Mouse (Mus musculus): ENCODE data around the gene Ccdc188. TPM values are rescaled to one million over a fixed set of nuclear protein-coding genes. Genes with fewer than 3 reads are reported as not detected.
"Not testable (repeated sequence)": the region's sequence is repeated elsewhere in the genome, so short reads cannot be mapped to it uniquely, and the experiment has no call there.

Gene Ccdc188
- polyA plus RNA-seq, 1 experiment from 2014 or later, result 0.15 TPM

GRCm38 (mm10) chr16:18185715-18186449 lies 31.8 kb upstream of the Ccdc188 start:
- H3K27me3 ChIP-seq (replicated peaks), result no peaks in the 10 kb centered on the region; the same call in 1 of the 2 replicates
- no peak overlapping the region for H3K4me3 ChIP-seq
- WGBS, result 82% methylated on average over 8 of the region's 8 CpGs
- no peak for ATAC-seq (ENCODE audit: insufficient number of reproducible peaks, low FRiP score)
- H3K27ac ChIP-seq (ENCODE audit: poor library complexity, severe bottlenecking), result no peak overlapping the region
- no peak overlapping the region for H3K4me2 ChIP-seq
- H3K4me1 ChIP-seq (replicated peaks), result peaks cover 29% of the 10 kb centered on the region
- no peaks in the 10 kb centered on the region for H3K36me3 ChIP-seq
- H3K9ac ChIP-seq, result no peak overlapping the region
- H3K9me3 ChIP-seq (replicated peaks), result peaks cover 8% of the 10 kb centered on the region; the same call in 1 of the 2 replicates

DNA sequence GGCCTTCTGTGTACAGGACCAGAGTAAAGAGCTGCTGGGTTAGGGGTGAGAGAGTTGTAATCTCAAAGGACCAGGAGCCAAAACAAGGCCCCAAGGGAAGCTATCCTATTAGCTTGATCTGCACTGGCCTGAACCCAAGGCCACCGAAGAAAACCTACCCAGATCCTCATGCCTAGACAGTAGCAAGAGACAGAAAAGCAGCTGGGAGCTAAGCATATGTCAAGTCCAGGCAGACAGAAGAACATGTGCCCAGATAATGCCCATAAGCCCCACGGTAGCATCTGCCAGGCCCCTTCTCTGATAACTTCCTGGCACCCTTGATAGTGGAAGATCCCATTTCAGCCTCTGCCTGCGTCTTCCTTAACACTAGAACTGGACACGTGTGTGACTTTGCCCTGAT lies 30.9 kb upstream of the Ccdc188 start:
- H3K4me1 ChIP-seq (replicated peaks), result peaks cover 23% of the 10 kb centered on the region
- no peak overlapping the region for H3K4me3 ChIP-seq
- WGBS, result 42% methylated on average over 4 of the region's 4 CpGs
- H3K9me3 ChIP-seq (replicated peaks), result peaks cover 8% of the 10 kb centered on the region; the same call in 1 of the 2 replicates
- peak overlapping the region; percentile 53 for H3K27ac ChIP-seq (ENCODE audit: poor library complexity, severe bottlenecking)
- no peak overlapping the region for H3K4me2 ChIP-seq
- ATAC-seq (ENCODE audit: insufficient number of reproducible peaks, low FRiP score), result no peak
- H3K36me3 ChIP-seq, result no peaks in the 10 kb centered on the region
- H3K9ac ChIP-seq, result no peak overlapping the region
- H3K27me3 ChIP-seq (replicated peaks), result no peaks in the 10 kb centered on the region

DNA sequence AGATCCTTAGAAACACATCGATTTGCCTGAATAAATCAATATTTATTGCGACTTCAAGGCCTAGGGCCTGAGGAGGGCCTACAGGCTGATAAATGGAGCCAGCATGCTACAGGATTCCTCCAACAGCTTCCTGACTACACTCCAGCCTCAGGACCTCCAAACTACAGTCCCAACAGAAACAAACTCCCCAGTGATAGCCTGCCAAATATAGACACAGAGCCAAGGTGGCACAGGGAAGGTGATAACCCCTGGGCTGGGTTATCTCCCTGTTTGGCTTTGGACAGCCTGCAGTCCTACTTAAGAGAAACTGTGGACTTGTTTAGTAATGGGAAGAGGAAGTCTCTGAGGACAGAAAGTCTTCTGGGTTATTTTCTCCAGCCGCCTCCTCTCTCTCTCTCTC lies 30.5 kb upstream of the Ccdc188 start:
- H3K9ac ChIP-seq, result no peak overlapping the region
- H3K4me3 ChIP-seq, result no peak overlapping the region
- WGBS, result 43% methylated on average over 3 of the region's 3 CpGs
- no peaks in the 10 kb centered on the region for H3K36me3 ChIP-seq
- ATAC-seq (ENCODE audit: insufficient number of reproducible peaks, low FRiP score), result 0 out of 2 replicates have a peak, but pooled peaks have one; percentile 48
- peaks cover 8% of the 10 kb centered on the region; the same call in 1 of the 2 replicates for H3K9me3 ChIP-seq (replicated peaks)
- H3K27ac ChIP-seq (ENCODE audit: poor library complexity, severe bottlenecking), result peak overlapping the region; percentile 53
- H3K4me1 ChIP-seq (replicated peaks), result peaks cover 23% of the 10 kb centered on the region
- no peak overlapping the region for H3K4me2 ChIP-seq
- no peaks in the 10 kb centered on the region for H3K27me3 ChIP-seq (replicated peaks)

DNA sequence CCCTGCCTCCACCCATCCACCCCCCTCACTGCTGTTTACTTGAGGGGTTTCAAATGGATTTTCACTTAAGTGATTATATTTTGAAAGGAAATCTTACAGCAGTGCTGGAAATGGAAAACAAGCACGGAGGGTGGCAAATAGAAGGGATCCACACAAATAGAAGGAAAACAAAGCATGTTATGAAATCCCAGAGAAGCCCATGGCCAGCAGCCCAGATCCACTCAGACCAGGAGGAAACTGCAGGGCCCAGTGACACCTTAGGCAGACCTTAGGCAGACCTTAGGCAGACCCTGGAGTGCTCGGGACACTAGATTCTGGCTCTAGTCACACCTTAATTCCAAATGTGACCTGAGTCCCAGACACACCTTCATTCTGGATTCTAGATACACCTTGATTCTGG lies 26.7 kb upstream of the Ccdc188 start:
- Histone ChIP-seq H3K4me2 (no peak overlapping the region), H3K27ac (ENCODE audit: poor library complexity, severe bottlenecking) (no peak overlapping the region), H3K9me3 (replicated peaks) (peaks cover 8% of the 10 kb centered on the region; the same call in 1 of the 2 replicates), H3K4me1 (replicated peaks) (peaks cover 22% of the 10 kb centered on the region), H3K36me3 (no peaks in the 10 kb centered on the region), H3K27me3 (replicated peaks) (no peaks in the 10 kb centered on the region), H3K9ac (no peak overlapping the region), H3K4me3 (no peak overlapping the region)
- 79% methylated on average over 2 of the region's 2 CpGs for WGBS
- ATAC-seq (ENCODE audit: insufficient number of reproducible peaks, low FRiP score), result no peak

- Histone ChIP-seq H3K27me3 (replicated peaks) (peaks cover 7% of the 10 kb centered on the region; the same call in 1 of the 2 replicates), H3K27ac (ENCODE audit: poor library complexity, severe bottlenecking) (no peak overlapping the region), H3K4me2 (no peak overlapping the region), H3K4me1 (replicated peaks) (0 out of 2 replicates have a peak, but pooled peaks cover 6% of the 10 kb centered on the region), H3K9me3 (replicated peaks) (no peaks in the 10 kb centered on the region), H3K9ac (no peak overlapping the region), H3K36me3 (no peaks in the 10 kb centered on the region), H3K4me3 (no peak overlapping the region)
- WGBS, result 76% methylated on average over 15 of the region's 15 CpGs
- ATAC-seq (ENCODE audit: insufficient number of reproducible peaks, low FRiP score), result no peak
Measured at GRCm38 (mm10) chr16:18194208-18194985, 23.3 kb upstream of the Ccdc188 start.

- H3K27me3 ChIP-seq (replicated peaks), result peaks cover 10% of the 10 kb centered on the region; the same call in 1 of the 2 replicates
- no peak overlapping the region for H3K9ac ChIP-seq
- H3K27ac ChIP-seq (ENCODE audit: poor library complexity, severe bottlenecking), result no peak overlapping the region
- ATAC-seq (ENCODE audit: insufficient number of reproducible peaks, low FRiP score), result no peak
- 0 out of 2 replicates have a peak, but pooled peaks cover 6% of the 10 kb centered on the region for H3K4me1 ChIP-seq (replicated peaks)
- H3K36me3 ChIP-seq, result no peaks in the 10 kb centered on the region
- H3K9me3 ChIP-seq (replicated peaks), result no peaks in the 10 kb centered on the region
- H3K4me3 ChIP-seq, result no peak overlapping the region
- WGBS, result 61% methylated on average over 5 of the region's 5 CpGs
- no peak overlapping the region for H3K4me2 ChIP-seq
Measured at GRCm38 (mm10) chr16:18195068-18195467, 22.6 kb upstream of the Ccdc188 start.

GRCm38 (mm10) chr16:18195561-18195960 lies 22.1 kb upstream of the Ccdc188 start:
- 60% methylated on average over 3 of the region's 3 CpGs for WGBS
- H3K27me3 ChIP-seq (replicated peaks), result peaks cover 10% of the 10 kb centered on the region; the same call in 1 of the 2 replicates

GRCm38 (mm10) chr16:18197881-18198280 lies 19.8 kb upstream of the Ccdc188 start:
- ATAC-seq (ENCODE audit: insufficient number of reproducible peaks, low FRiP score), result no peak
- Histone ChIP-seq H3K9me3 (replicated peaks) (no peaks in the 10 kb centered on the region), H3K36me3 (no peaks in the 10 kb centered on the region), H3K9ac (no peak overlapping the region), H3K27ac (ENCODE audit: poor library complexity, severe bottlenecking) (no peak overlapping the region), H3K4me2 (no peak overlapping the region), H3K4me1 (replicated peaks) (peaks cover 12% of the 10 kb centered on the region; the same call in 1 of the 2 replicates), H3K27me3 (replicated peaks) (peaks cover 10% of the 10 kb centered on the region; the same call in 1 of the 2 replicates), H3K4me3 (no peak overlapping the region)
- WGBS, result 77% methylated on average over 6 of the region's 6 CpGs

More at GRCm38 (mm10) chr16:18195561-18195960, 22.1 kb upstream of the Ccdc188 start:
- H3K4me2 ChIP-seq; H3K27ac ChIP-seq (ENCODE audit: poor library complexity, severe bottlenecking); H3K9ac ChIP-seq; ATAC-seq (ENCODE audit: insufficient number of reproducible peaks, low FRiP score); H3K4me1 ChIP-seq (replicated peaks); H3K4me3 ChIP-seq; H3K36me3 ChIP-seq; H3K9me3 ChIP-seq (replicated peaks): not testable (repeated sequence)

DNA sequence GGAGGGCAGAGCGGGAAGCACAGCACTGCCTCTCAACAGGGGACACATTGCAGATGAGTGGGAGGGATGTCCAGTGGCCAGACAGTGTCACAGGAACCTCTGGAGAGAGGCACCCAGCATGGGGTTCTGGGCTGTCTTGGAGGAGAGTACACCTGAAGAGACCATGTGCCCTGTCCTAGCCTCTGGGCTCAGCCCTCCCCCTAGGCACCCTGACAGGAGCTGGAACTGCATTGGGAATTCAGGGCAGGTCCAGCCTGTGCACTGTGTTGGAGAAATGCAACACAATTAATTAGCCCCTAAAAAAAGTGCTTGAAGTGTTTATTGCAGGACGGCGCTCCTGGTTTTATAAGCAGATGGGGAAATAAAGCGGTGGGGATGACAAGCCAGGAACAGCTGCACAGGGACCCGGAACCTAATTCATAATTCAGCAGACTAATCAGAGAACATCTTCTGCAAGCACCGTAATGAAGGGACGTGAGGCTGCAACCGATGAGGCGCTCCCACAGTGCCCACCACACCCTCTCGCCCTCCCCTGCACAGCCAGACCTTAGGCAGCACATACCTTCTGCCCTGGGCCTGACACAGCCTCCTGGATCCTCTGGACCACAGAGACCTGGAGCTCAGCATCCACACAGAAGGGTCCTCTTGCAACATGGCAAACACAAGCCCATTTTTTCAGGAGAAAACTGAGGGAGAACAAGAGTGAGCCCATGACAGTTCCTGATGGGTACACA lies 19.1 kb upstream of the Ccdc188 start:
- no peak overlapping the region for H3K4me3 ChIP-seq
- no peak overlapping the region for H3K4me2 ChIP-seq
- H3K9me3 ChIP-seq (replicated peaks), result no peaks in the 10 kb centered on the region
- 81% methylated on average over 10 of the region's 10 CpGs for WGBS
- H3K27ac ChIP-seq (ENCODE audit: poor library complexity, severe bottlenecking), result no peak overlapping the region
- peaks cover 10% of the 10 kb centered on the region; the same call in 1 of the 2 replicates for H3K27me3 ChIP-seq (replicated peaks)
- H3K36me3 ChIP-seq, result no peaks in the 10 kb centered on the region
- H3K4me1 ChIP-seq (replicated peaks), result peaks cover 12% of the 10 kb centered on the region; the same call in 1 of the 2 replicates
- ATAC-seq (ENCODE audit: insufficient number of reproducible peaks, low FRiP score), result no peak
- H3K9ac ChIP-seq, result no peak overlapping the region

- Histone ChIP-seq H3K9ac (no peak overlapping the region), H3K4me3 (no peak overlapping the region), H3K9me3 (replicated peaks) (no peaks in the 10 kb centered on the region), H3K27ac (ENCODE audit: poor library complexity, severe bottlenecking) (no peak overlapping the region), H3K27me3 (replicated peaks) (peaks cover 14% of the 10 kb centered on the region), H3K4me1 (replicated peaks) (peaks cover 6% of the 10 kb centered on the region; the same call in 1 of the 2 replicates), H3K4me2 (no peak overlapping the region), H3K36me3 (no peaks in the 10 kb centered on the region)
- no peak for ATAC-seq (ENCODE audit: insufficient number of reproducible peaks, low FRiP score)
- WGBS, result 81% methylated on average over 2 of the region's 2 CpGs
Measured at GRCm38 (mm10) chr16:18200062-18200461, 17.6 kb upstream of the Ccdc188 start.

Measured in heart, embryonic 12.5 days (tissue).